In the genomic region with DNA sequence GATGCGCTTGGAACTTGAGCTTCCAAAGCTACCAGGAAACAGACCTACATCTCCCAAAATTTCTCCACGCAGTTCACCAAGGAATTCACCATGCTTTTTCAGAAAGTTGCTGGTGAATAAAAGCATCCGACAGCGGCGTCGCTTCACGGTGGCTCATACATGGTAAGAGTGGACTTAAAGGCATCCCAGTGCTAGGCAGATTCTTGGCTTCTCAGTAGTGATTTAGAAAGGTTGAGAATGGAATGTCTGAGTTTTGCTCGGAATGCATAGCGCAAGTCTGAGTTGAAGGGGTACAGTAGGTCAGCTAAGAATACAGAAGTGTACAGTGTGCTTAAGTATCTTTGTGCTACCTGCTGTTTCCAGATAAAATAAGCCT, we compare ENCODE assay signal across 8 mouse cellular contexts.
DNase-seq lines count a peak whose midpoint lies in the region.

No protein-coding gene starts in this region.

- no peaks in the 10 kb centered on the region for H3K9me3 ChIP-seq in midbrain, embryonic 10.5 days (replicated peaks)

- intact Hi-C loops in left cerebral cortex, postnatal 36 days (cut with DNase I): loop anchor here (10.0 kb wide), 1 partner anchor 170 kb away; no protein-coding TSS in a partner anchor

- H3K27ac ChIP-seq in midbrain, embryonic 10.5 days (replicated peaks): peak overlapping the region; percentile 85

- no peaks in the 10 kb centered on the region for H3K27me3 ChIP-seq in midbrain, embryonic 10.5 days (ENCODE audit: low read depth, poor library complexity, severe bottlenecking)

- 35% methylated on average over 9 of the region's 9 CpGs for WGBS in midbrain, embryonic 10.5 days

- DNase-seq in embryo, embryonic 10 days (ENCODE audit: low spot score): peak; percentile 26
- no peak for DNase-seq in embryo, embryonic 9.5 days (ENCODE audit: extremely low spot score)
- peak; percentile 31 to 45 for DNase-seq in right cerebral cortex, adult 2 months (ENCODE audit: low spot score in 2 of 2)
- no peak for DNase-seq in right cerebral cortex, postnatal 36 days (ENCODE audit: low spot score in 2 of 2)
- no peak for DNase-seq in midbrain, embryonic 10.5 days (ENCODE audit: low spot score)
- DNase-seq in ovary, postnatal 14 days (ENCODE audit: low spot score): no peak
- DNase-seq in adrenal gland, adult 18-20 months (ENCODE audit: low spot score in 2 of 2): no peak
- DNase-seq in left cerebral cortex, postnatal 36 days (ENCODE audit: low spot score in 2 of 2): no peak

- H3K36me3 ChIP-seq in midbrain, embryonic 10.5 days: no peaks in the 10 kb centered on the region

- H3K4me3 ChIP-seq in midbrain, embryonic 10.5 days: peak overlapping the region; percentile 59

- peaks cover 39% of the 10 kb centered on the region for H3K4me1 ChIP-seq in midbrain, embryonic 10.5 days

Comparison
In these comparisons a context has a peak if more than half of its experiments do, and no peak if none do; other contexts are left out.
1. DNase-seq: peak in embryo, embryonic 10 days (single experiment) and right cerebral cortex, adult 2 months (2 of 2); none in embryo, embryonic 9.5 days (single experiment), right cerebral cortex, postnatal 36 days (0 of 2), midbrain, embryonic 10.5 days (single experiment), ovary, postnatal 14 days (single experiment), adrenal gland, adult 18-20 months (0 of 2) and left cerebral cortex, postnatal 36 days (0 of 2).